Comparison of ENCODE assay signal across 10 mouse cellular contexts in genomic region chr2:149350239-149350811, GRCm38 (mm10). TPM values are rescaled to one million over a fixed set of nuclear protein-coding genes. Genes with fewer than 3 reads are reported as not detected.
DNase-seq lines count a peak whose midpoint lies in the region; ATAC-seq and TF ChIP-seq lines count a peak whose summit lies in the region.
"Had no signal": no experiment of that assay in that cellular context is flagged by ENCODE, and none has a peak within 500 bp of the region (broad histone marks: within the 10 kb centered on the region; RNA-seq: fewer than 3 reads in every experiment).

No protein-coding gene starts in this region.

- peak; percentile 73 for TF ChIP-seq CTCF in liver, postnatal 0 days (IDR thresholded peaks at IDR 0.05; ENCODE audit: low read depth)

- ATAC-seq in hematopoietic stem cell, adult 5-6 weeks (replicated peaks in 1 of 2; ENCODE audit: insufficient read depth in 1 of 2, low FRiP score in 2 of 2, low TSS enrichment in 1 of 2, low read depth in 1 of 2, poor library complexity in 2 of 2, severe bottlenecking in 2 of 2): peak; percentile 89 to 92; a peak in 3 of 4 replicates
- ATAC-seq in liver, postnatal 0 days: no peak
- peak; percentile 55; the same call in 1 of the 2 replicates for ATAC-seq in neutrophil, adult 5-6 weeks (ENCODE audit: extremely low read depth, insufficient number of reproducible peaks, low FRiP score, poor library complexity, severe bottlenecking)

- no peaks in the 10 kb centered on the region for H3K9me3 ChIP-seq in liver, postnatal 0 days (ENCODE audit: low read length)

- H3K27me3 ChIP-seq in liver, postnatal 0 days (ENCODE audit: insufficient read depth, low read length): no peaks in the 10 kb centered on the region

- H3K9ac ChIP-seq in liver, postnatal 0 days (replicated peaks): no peak overlapping the region

- no peak overlapping the region for H3K27ac ChIP-seq in liver, postnatal 0 days (ENCODE audit: low read depth)

- no peaks in the 10 kb centered on the region for H3K4me1 ChIP-seq in liver, postnatal 0 days (ENCODE audit: insufficient read depth)

- 6% methylated on average over 3 of the region's 3 CpGs for WGBS in liver, postnatal 0 days (ENCODE audit: insufficient replicate concordance)

- no peaks in the 10 kb centered on the region for H3K36me3 ChIP-seq in liver, postnatal 0 days (replicated peaks; ENCODE audit: insufficient read depth, low read length)

- H3K4me3 ChIP-seq in liver, postnatal 0 days (ENCODE audit: low read depth, low read length): no peak overlapping the region

- DNase-seq in CD4-positive, CD25-positive, alpha-beta regulatory T cell, adult 2 months (ENCODE audit: low read depth, low spot score): peak; percentile 84
- peak; percentile 38 for DNase-seq in MN1 (ENCODE audit: low spot score)
- DNase-seq in cerebellum, postnatal 10 days: peak; percentile 64 to 73
- DNase-seq in kidney, postnatal 4 days: peak; percentile 26 to 33
- peak; percentile 25 for DNase-seq in liver, postnatal 0 days
- DNase-seq in ovary, postnatal 36 days (ENCODE audit: low spot score): no peak

- no peak overlapping the region for H3K4me2 ChIP-seq in liver, postnatal 0 days (ENCODE audit: low read depth, low read length)

- no peak for TF ChIP-seq EP300 in liver, postnatal 0 days (IDR thresholded peaks at IDR 0.05; ENCODE audit: low read depth)

RNA-seq across cellular contexts. Expression of gene Cst10, which starts 54.5 kb away (rescaled TPM):
- total RNA-seq in hematopoietic stem cell, adult 5-6 weeks (2017): not detected in 2 replicates
- not detected in 2 replicates for polyA plus RNA-seq in liver, postnatal 0 days (2015; fragmentation: Nextera tagmentation; extraction: Ambion mirVana)
- not detected in 2 replicates for total RNA-seq in neutrophil, adult 5-6 weeks (2017)
- polyA plus RNA-seq: gonadal fat pad, adult 2 months; small intestine, adult 2 months had no signal
